Comparison of ENCODE assay signal across 25 mouse cellular contexts in the genomic region with DNA sequence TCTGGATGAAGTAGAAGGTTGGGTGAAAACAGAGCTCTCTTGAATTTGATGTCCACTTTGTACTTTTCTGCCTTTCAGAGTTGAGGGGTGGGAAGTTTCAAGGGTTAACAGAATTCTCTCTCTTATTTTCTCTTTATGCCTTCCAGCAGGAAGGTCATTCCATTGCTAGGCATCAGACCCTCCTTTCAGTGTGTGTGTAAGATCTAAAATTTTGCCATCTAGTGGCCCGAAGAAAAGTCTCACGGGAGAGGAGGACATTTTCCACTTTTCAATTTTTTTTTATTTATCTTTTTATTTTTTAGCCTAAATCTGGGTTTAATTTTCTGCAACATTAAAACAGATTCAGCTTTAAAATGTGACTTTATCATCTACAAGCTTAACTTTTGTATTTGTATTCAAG. TPM values are rescaled to one million over a fixed set of nuclear protein-coding genes. Genes with fewer than 3 reads are reported as not detected.
A peak's percentile ranks its signal among the peaks of the same experiment; 100 is the strongest.
DNase-seq lines count a peak whose midpoint lies in the region; ATAC-seq and TF ChIP-seq lines count a peak whose summit lies in the region.
"Had no signal": no experiment of that assay in that cellular context is flagged by ENCODE, and none has a peak within 500 bp of the region (broad histone marks: within the 10 kb centered on the region; RNA-seq: fewer than 3 reads in every experiment).

No protein-coding gene starts in this region.

- H3K4me3 ChIP-seq in heart, adult 2 months = no peak overlapping the region
- no peak overlapping the region for H3K4me3 ChIP-seq in kidney, postnatal 0 days (replicated peaks; ENCODE audit: low read depth, low read length)
- H3K4me3 ChIP-seq in intestine, postnatal 0 days (ENCODE audit: low read depth, low read length) = no peak overlapping the region
- H3K4me3 ChIP-seq: heart, embryonic 12.5 days; hindbrain, embryonic 13.5 days; liver, embryonic 15.5 days; megakaryocyte, embryonic 14.5 days; midbrain, embryonic 15.5 days had no signal

- ATAC-seq in kidney, postnatal 0 days (replicated peaks; ENCODE audit: low FRiP score, low read depth) = no peak
- ATAC-seq in intestine, postnatal 0 days = no peak
- no peak for ATAC-seq in CD4-positive, CD25-positive, alpha-beta regulatory T cell, adult 4 months
- ATAC-seq: midbrain, embryonic 15.5 days had no signal

- H3K9me3 ChIP-seq in kidney, postnatal 0 days (replicated peaks; ENCODE audit: low read length) = no peaks in the 10 kb centered on the region
- no peaks in the 10 kb centered on the region for H3K9me3 ChIP-seq in intestine, postnatal 0 days (ENCODE audit: control insufficient read depth)
- H3K9me3 ChIP-seq: heart, embryonic 12.5 days; hindbrain, embryonic 13.5 days; liver, embryonic 15.5 days; megakaryocyte, embryonic 14.5 days; midbrain, embryonic 15.5 days had no signal

- WGBS in heart, adult 2 months = 27% methylated on average over 2 of the region's 2 CpGs
- whole genome bisulfite sequencing in kidney, postnatal 0 days = 58% methylated on average over 2 of the region's 2 CpGs
- 52% methylated on average over 2 of the region's 2 CpGs for WGBS in intestine, postnatal 0 days

- H3K4me1 ChIP-seq in heart, adult 2 months (ENCODE audit: control insufficient read depth, insufficient read depth, low read length) = no peaks in the 10 kb centered on the region
- no peaks in the 10 kb centered on the region for H3K4me1 ChIP-seq in kidney, postnatal 0 days (replicated peaks; ENCODE audit: insufficient read depth, low read length)
- no peaks in the 10 kb centered on the region for H3K4me1 ChIP-seq in intestine, postnatal 0 days (replicated peaks; ENCODE audit: control insufficient read depth, insufficient read depth, low read length)
- H3K4me1 ChIP-seq: heart, embryonic 12.5 days; hindbrain, embryonic 13.5 days; liver, embryonic 15.5 days; megakaryocyte, embryonic 14.5 days; midbrain, embryonic 15.5 days had no signal

- H3K27ac ChIP-seq in heart, adult 2 months = no peak overlapping the region
- H3K27ac ChIP-seq in kidney, postnatal 0 days = no peak overlapping the region
- H3K27ac ChIP-seq in intestine, postnatal 0 days (ENCODE audit: low read depth, low read length) = no peak overlapping the region
- H3K27ac ChIP-seq: hindbrain, embryonic 13.5 days; liver, embryonic 15.5 days; midbrain, embryonic 15.5 days had no signal

- TF ChIP-seq POLR2A in heart, adult 2 months (IDR thresholded peaks at IDR 0.05; ENCODE audit: insufficient read depth, low read depth, low read length) = no peak

- no peaks in the 10 kb centered on the region for H3K79me2 ChIP-seq in heart, adult 2 months (replicated peaks; ENCODE audit: control insufficient read depth, insufficient read depth, low read length)

- no peaks in the 10 kb centered on the region for H3K36me3 ChIP-seq in heart, adult 2 months (ENCODE audit: control insufficient read depth, insufficient read depth, low read length)
- H3K36me3 ChIP-seq in kidney, postnatal 0 days (ENCODE audit: insufficient read depth, low read length) = no peaks in the 10 kb centered on the region
- H3K36me3 ChIP-seq in intestine, postnatal 0 days (ENCODE audit: control insufficient read depth, insufficient read depth) = no peaks in the 10 kb centered on the region
- H3K36me3 ChIP-seq: heart, embryonic 12.5 days; hindbrain, embryonic 13.5 days; liver, embryonic 15.5 days; midbrain, embryonic 15.5 days had no signal

- 0 out of 2 replicates have a peak, but pooled peaks have one; percentile 10 for TF ChIP-seq CTCF in heart, adult 2 months (IDR thresholded peaks at IDR 0.05)
- peak; percentile 39 for TF ChIP-seq CTCF in kidney, postnatal 0 days (IDR thresholded peaks at IDR 0.05; ENCODE audit: low read depth)
- TF ChIP-seq CTCF in intestine, postnatal 0 days (IDR thresholded peaks at IDR 0.05; ENCODE audit: low read depth) = 0 out of 2 replicates have a peak, but pooled peaks have one; percentile 19

- no peak for TF ChIP-seq EP300 in heart, adult 2 months (IDR thresholded peaks at IDR 0.05; ENCODE audit: insufficient read depth, low read depth, low read length)

- H3K4me2 ChIP-seq in kidney, postnatal 0 days (ENCODE audit: low read length) = no peak overlapping the region
- H3K4me2 ChIP-seq in intestine, postnatal 0 days (replicated peaks; ENCODE audit: low read depth) = no peak overlapping the region
- H3K4me2 ChIP-seq: hindbrain, embryonic 13.5 days; liver, embryonic 15.5 days; midbrain, embryonic 15.5 days had no signal

- no peaks in the 10 kb centered on the region for H3K27me3 ChIP-seq in heart, adult 2 months (ENCODE audit: control insufficient read depth, insufficient read depth, low read length)
- no peaks in the 10 kb centered on the region for H3K27me3 ChIP-seq in kidney, postnatal 0 days (ENCODE audit: insufficient read depth, low read length)
- H3K27me3 ChIP-seq in intestine, postnatal 0 days (replicated peaks; ENCODE audit: control insufficient read depth, insufficient read depth, low read length) = no peaks in the 10 kb centered on the region
- H3K27me3 ChIP-seq: heart, embryonic 12.5 days; hindbrain, embryonic 13.5 days; liver, embryonic 15.5 days; megakaryocyte, embryonic 14.5 days; midbrain, embryonic 15.5 days had no signal

- no peak overlapping the region for H3K9ac ChIP-seq in heart, adult 2 months (ENCODE audit: low read depth, low read length)
- no peak overlapping the region for H3K9ac ChIP-seq in kidney, postnatal 0 days (ENCODE audit: low read depth, low read length)
- no peak overlapping the region for H3K9ac ChIP-seq in intestine, postnatal 0 days (ENCODE audit: low read depth, low read length)
- H3K9ac ChIP-seq: heart, embryonic 12.5 days; hindbrain, embryonic 13.5 days; liver, embryonic 15.5 days; midbrain, embryonic 15.5 days had no signal

- DNase-seq in heart, adult 2 months = no peak
- no peak for DNase-seq in heart, adult 18-20 months
- DNase-seq in kidney, postnatal 0 days (ENCODE audit: low spot score) = peak; percentile 30
- DNase-seq in kidney, adult 9 months = no peak
- DNase-seq in NIH3T3 (ENCODE audit: low read depth) = peak; percentile 64
- DNase-seq: adrenal gland, postnatal 10 days; cerebellum, adult 11-12 months; gastrocnemius, postnatal 10 days; kidney, adult 18-20 months; kidney, postnatal 25 days; lung, postnatal 14 days; spleen, adult 18-20 months; thymus, postnatal 14 days had no signal

- intact Hi-C loops in heart, adult 2 months (cut with DNase I) = no loop called here

RNA-seq across cellular contexts. Expression of a gene that starts 24.7 kb away (rescaled TPM):
- under 1 TPM; 0.75 to 0.97 TPM for total RNA-seq in heart, adult 2 months (2021)
- 0.51 and 1.3 TPM in 2 replicates for polyA plus RNA-seq in heart, adult 2 months (2012; rRNA removed)
- under 1 TPM; 0.87 to 0.93 TPM for total RNA-seq in heart, adult 18-20 months (2021)
- polyA plus RNA-seq in kidney, postnatal 0 days (2015; fragmentation: Nextera tagmentation; extraction: Ambion mirVana) = 0.56 and 0.57 TPM in 2 replicates
- polyA plus RNA-seq in intestine, postnatal 0 days (2015; fragmentation: Nextera tagmentation; extraction: Ambion mirVana) = 1.1 and 1.4 TPM in 2 replicates
- polyA plus RNA-seq in CD4-positive, CD25-positive, alpha-beta regulatory T cell, adult 4 months (2017; shearing (Covaris generic)) = not detected

RNA-seq across cellular contexts. Expression of a gene that starts 27.5 kb away (rescaled TPM):
- not detected for total RNA-seq in heart, adult 2 months (2021)
- not detected in 2 replicates for polyA plus RNA-seq in heart, adult 2 months (2012; rRNA removed)
- not detected for total RNA-seq in heart, adult 18-20 months (2021)
- not detected in 2 replicates for polyA plus RNA-seq in kidney, postnatal 0 days (2015; fragmentation: Nextera tagmentation; extraction: Ambion mirVana)
- not detected in 2 replicates for polyA plus RNA-seq in intestine, postnatal 0 days (2015; fragmentation: Nextera tagmentation; extraction: Ambion mirVana)
- not detected for polyA plus RNA-seq in CD4-positive, CD25-positive, alpha-beta regulatory T cell, adult 4 months (2017; shearing (Covaris generic))
- total RNA-seq: adrenal gland, postnatal 10 days; gastrocnemius, postnatal 10 days; layer of hippocampus, postnatal 10 days; left cerebral cortex, postnatal 14 days had no signal
- polyA plus RNA-seq: heart, embryonic 12.5 days; hindbrain, embryonic 13.5 days; limb, embryonic 14.5 days; liver, embryonic 15.5 days; midbrain, embryonic 15.5 days; neural tube, embryonic 11.5 days; stomach, embryonic 14.5 days had no signal

RNA-seq across cellular contexts. Expression of a gene that starts 34.3 kb away (rescaled TPM):
- total RNA-seq in heart, adult 2 months (2021) = not detected
- not detected in 2 replicates for polyA plus RNA-seq in heart, adult 2 months (2012; rRNA removed)
- not detected for total RNA-seq in heart, adult 18-20 months (2021)
- polyA plus RNA-seq in kidney, postnatal 0 days (2015; fragmentation: Nextera tagmentation; extraction: Ambion mirVana) = not detected in 2 replicates
- not detected in 2 replicates for polyA plus RNA-seq in intestine, postnatal 0 days (2015; fragmentation: Nextera tagmentation; extraction: Ambion mirVana)
- polyA plus RNA-seq in CD4-positive, CD25-positive, alpha-beta regulatory T cell, adult 4 months (2017; shearing (Covaris generic)) = not detected
- total RNA-seq: adrenal gland, postnatal 10 days; gastrocnemius, postnatal 10 days; left cerebral cortex, postnatal 14 days had no signal
- polyA plus RNA-seq: heart, embryonic 12.5 days; hindbrain, embryonic 13.5 days; limb, embryonic 14.5 days; liver, embryonic 15.5 days; midbrain, embryonic 15.5 days; neural tube, embryonic 11.5 days; stomach, embryonic 14.5 days had no signal

RNA-seq across cellular contexts. Expression of a gene that starts 52.2 kb away (rescaled TPM):
- total RNA-seq in heart, adult 2 months (2021) = 100 to 1,000 TPM; 105 to 123 TPM
- 38.5 and 59.0 TPM in 2 replicates for polyA plus RNA-seq in heart, adult 2 months (2012; rRNA removed)
- 100 to 1,000 TPM; 121 to 123 TPM for total RNA-seq in heart, adult 18-20 months (2021)
- polyA plus RNA-seq in kidney, postnatal 0 days (2015; fragmentation: Nextera tagmentation; extraction: Ambion mirVana) = 142 and 147 TPM in 2 replicates
- 92.5 TPM in 2 replicates for polyA plus RNA-seq in intestine, postnatal 0 days (2015; fragmentation: Nextera tagmentation; extraction: Ambion mirVana)
- polyA plus RNA-seq in CD4-positive, CD25-positive, alpha-beta regulatory T cell, adult 4 months (2017; shearing (Covaris generic)) = 10 to 100 TPM; 50.7 to 77.2 TPM

RNA-seq across cellular contexts. Expression of a gene that starts 56.1 kb away (rescaled TPM):
- total RNA-seq in heart, adult 2 months (2021) = under 1 TPM; 0.23 to 0.48 TPM
- 0.25 TPM in 1 of 2 replicates, not detected in the other for polyA plus RNA-seq in heart, adult 2 months (2012; rRNA removed)
- under 1 TPM; 0.40 to 0.69 TPM for total RNA-seq in heart, adult 18-20 months (2021)
- polyA plus RNA-seq in kidney, postnatal 0 days (2015; fragmentation: Nextera tagmentation; extraction: Ambion mirVana) = 0.94 and 1.3 TPM in 2 replicates
- polyA plus RNA-seq in intestine, postnatal 0 days (2015; fragmentation: Nextera tagmentation; extraction: Ambion mirVana) = 2.4 and 2.6 TPM in 2 replicates
- polyA plus RNA-seq in CD4-positive, CD25-positive, alpha-beta regulatory T cell, adult 4 months (2017; shearing (Covaris generic)) = 10 to 100 TPM; 45.0 to 54.8 TPM
- total RNA-seq: layer of hippocampus, postnatal 10 days had no signal
- polyA plus RNA-seq: neural tube, embryonic 11.5 days had no signal

Comparison
In these comparisons a context has a peak if more than half of its experiments do, and no peak if none do; other contexts are left out.
1. DNase-seq: peak in kidney, postnatal 0 days (single experiment) and NIH3T3 (single experiment); none in heart, adult 2 months (0 of 2), heart, adult 18-20 months (0 of 2) and kidney, adult 9 months (single experiment).
2. Peak in every context shown above with its lines, with median percentiles within 50 percentile points of each other: CTCF ChIP-seq.